Mouse (Mus musculus): ENCODE data around the gene Ralgps2.

GRCm38 (mm10) chr1:156781076-156781741, 158.2 kb downstream of the Ralgps2 start:
- no peak for TF ChIP-seq CTCF (IDR thresholded peaks at IDR 0.05; ENCODE audit: borderline replicate concordance, insufficient read depth, low read depth, low read length)
- TF ChIP-seq POLR2A (IDR thresholded peaks at IDR 0.05; ENCODE audit: borderline replicate concordance, insufficient read depth, low read length), result no peak
